Mouse (Mus musculus) monocyte, adult 2 months (primary cell): Measurements from ENCODE around the gene Sbno2.
A peak's percentile ranks its signal among the peaks of the same experiment; 100 is the strongest.

Source experiments
- DNase-seq, 2 experiments: peaks; one replicate each; pipeline ENCODE4 v3.0.0; 2022; ENCODE audit warnings: low spot score in 2 of 2, low read depth in 1 of 2

Gene Sbno2

DNA sequence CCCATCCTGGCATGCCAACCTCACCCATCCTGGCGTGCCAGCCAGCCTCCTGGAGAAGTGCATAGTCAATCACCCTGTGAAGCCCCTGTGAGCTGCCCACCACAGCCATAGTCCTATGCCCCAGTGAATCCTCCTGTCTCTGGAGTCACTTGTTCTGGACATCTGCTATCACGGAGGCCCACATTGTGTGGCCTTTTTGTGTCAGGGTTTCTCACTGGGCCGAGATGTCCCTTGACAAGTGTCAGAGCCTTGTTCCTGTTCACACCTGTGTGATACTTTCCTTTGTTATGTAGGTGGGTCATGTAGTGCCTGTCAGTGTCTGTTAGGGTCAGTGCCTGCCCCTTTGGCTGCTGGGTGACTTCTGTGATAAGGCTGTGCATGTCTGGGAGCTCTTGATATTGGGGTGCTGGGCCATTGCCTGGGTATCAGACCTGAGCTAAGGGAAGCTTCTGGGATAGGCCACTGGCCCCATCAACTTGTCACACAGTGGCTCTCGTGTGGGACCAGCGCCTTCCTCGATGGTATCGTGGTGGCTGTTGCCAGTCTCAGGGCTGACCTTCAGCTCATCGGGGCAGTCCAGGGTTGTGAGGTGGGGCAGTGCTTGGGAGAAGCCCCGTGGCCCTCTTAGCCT lies 18.7 kb upstream of the Sbno2 start:
- DNase-seq: no peak

DNA sequence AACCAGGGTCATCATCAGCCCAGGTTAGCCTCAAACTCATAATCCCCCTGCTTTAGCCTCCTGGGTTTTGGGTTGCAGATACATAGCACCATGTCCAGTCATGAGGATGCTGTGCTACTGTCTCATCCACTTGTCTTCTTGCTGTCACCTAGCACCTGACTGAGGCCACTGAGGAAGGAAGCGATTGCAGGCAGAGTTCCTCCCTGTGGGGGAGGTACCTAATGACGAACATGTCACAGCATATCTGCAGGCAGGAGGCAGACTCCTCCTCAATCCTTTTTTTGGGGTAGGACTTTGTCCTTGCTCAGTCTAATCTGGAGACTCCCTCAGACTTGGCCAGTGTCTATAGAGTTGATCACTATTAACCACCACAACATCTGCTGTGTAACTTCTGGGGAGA lies 16.3 kb upstream of the Sbno2 start:
- no peak for DNase-seq

DNA sequence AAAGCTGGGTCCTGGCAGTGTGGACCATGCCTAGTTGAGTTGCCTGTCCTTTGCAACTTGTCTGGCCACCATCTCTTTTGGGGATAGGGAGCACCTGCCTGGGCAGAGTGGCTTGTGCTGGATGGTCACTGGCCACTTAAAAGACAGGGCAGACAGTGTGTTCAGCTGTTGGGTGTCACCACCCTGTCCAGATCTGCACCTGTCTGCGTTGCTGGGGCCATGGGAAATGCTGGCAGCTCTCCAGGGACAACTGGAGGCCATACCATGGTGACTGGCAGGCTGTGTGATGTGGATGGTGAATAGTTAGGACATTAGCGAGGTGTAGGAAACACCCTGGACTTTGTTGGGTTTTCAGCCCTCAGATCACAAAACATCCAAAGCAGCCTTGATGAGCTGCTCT lies 14.8 kb upstream of the Sbno2 start:
- no peak for DNase-seq

DNA sequence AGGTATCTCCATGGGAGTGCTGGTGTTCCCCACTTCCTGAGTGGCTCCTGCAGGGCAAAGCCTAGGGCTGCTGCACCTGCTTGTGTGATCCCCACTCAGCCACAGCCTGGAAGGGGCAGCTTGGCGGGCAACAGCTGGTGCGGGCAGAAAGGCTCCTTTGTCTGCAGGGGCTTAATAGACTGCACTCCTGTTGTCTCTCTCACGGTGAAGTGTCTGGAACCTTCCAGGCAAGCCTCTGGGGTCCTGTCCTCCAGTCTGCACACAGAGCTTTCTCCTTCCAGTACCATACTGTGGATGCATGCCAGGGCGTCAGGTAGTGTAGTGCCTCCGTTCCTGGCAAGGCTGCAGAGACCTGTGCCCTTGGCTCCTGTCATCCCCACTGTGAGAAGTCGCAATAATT lies 13.2 kb upstream of the Sbno2 start:
- DNase-seq: no peak

DNA sequence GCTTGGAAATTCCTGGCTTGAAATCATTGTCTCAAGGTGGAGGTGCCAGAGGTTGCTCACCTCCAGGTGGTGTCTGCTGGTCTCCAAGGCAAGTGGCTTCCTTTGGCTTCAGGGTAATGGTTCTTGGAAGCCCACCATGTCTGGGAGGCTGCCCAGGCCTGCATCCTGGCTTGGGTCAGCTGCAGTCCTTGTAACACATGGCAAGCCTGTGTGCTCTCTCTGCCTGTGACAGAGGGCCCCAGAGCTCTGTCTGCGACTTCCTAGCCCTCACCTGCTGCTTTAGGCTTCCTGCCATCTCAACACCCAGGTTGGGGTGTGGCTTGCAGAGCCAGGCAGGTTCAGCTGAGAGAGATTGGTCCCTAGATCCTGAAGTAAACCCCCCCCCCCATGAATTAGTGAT lies 12.4 kb upstream of the Sbno2 start:
- no peak for DNase-seq

DNA sequence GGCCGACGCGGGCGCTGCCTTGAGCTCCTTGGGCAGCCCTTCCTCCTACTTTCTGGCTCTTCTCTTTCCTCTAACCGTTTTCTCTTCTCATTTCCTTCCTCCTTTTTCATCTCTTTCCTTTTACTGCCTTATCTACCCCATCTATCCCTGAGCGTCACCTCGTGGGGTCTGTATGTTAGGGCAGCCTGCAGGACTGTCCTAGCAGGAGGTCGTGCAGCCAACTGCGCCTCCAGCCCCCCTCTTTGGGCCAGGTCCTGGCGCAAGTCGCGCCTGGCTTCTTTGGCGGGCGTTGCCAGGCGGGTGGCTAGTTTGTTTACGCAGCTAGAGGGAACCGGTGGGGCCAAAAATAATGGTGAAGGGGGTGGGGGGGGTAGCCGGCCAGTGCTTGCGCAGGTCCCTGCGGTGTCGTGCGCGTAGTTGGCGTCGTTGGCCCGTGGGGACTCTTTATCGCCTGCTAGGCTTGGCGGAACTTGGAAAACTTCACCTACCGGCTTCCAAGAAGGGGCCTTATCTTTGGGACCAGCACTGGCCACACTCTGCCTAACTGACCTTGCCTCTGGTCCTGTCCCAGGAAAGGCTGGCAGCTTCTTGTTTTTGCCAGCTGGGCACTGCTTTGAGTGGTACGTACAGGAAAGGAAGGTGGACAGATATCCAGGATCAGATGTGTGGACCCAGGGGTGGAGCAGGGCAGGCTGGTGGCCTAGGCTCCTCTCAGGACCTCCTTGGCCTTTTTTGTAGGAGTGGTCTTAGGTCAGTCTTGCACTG lies 11.7 kb upstream of the Sbno2 start:
- no peak for DNase-seq

DNA sequence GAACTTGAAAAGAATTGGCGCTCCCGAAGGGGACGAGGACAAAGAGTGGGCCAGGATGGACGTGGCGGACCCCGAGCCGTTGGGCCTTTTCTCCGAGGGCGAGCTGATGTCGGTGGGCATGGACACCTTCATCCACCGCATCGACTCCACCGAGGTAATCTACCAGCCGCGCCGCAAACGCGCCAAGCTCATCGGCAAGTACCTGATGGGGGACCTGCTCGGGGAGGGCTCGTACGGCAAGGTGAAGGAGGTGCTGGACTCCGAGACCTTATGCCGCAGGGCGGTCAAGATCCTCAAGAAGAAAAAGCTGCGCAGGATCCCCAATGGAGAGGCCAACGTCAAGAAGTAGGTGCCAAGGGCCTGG lies 11.2 kb upstream of the Sbno2 start:
- DNase-seq: no peak

DNA sequence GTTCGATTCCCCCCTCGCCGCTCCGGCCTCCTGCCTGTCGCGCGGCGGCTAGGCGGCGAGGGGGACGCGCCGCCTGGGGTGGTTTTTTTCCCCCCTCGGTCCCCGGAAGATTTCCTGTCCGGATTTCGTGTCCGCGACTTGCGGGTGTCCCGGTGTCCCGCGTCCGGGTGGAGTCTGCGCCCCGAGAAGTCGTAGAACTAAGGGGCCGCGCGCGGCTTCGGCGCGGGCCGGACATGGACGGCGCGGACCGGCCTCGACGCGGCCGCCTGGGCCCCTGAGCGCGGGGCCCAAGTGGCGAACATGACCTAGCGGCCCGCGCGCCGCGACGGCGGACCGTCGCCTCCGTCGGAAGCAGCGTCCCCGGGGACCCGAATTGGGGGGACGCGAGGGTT lies 10.6 kb upstream of the Sbno2 start:
- no peak for DNase-seq

- peak; percentile 95 to 97 for DNase-seq
Observed at GRCm38 (mm10) chr10:80115290-80115943, 10.0 kb upstream of the Sbno2 start, which contains the start of gene Stk11. Gene Stk11, plus strand, starts transcription at chr10:80115803.

DNA sequence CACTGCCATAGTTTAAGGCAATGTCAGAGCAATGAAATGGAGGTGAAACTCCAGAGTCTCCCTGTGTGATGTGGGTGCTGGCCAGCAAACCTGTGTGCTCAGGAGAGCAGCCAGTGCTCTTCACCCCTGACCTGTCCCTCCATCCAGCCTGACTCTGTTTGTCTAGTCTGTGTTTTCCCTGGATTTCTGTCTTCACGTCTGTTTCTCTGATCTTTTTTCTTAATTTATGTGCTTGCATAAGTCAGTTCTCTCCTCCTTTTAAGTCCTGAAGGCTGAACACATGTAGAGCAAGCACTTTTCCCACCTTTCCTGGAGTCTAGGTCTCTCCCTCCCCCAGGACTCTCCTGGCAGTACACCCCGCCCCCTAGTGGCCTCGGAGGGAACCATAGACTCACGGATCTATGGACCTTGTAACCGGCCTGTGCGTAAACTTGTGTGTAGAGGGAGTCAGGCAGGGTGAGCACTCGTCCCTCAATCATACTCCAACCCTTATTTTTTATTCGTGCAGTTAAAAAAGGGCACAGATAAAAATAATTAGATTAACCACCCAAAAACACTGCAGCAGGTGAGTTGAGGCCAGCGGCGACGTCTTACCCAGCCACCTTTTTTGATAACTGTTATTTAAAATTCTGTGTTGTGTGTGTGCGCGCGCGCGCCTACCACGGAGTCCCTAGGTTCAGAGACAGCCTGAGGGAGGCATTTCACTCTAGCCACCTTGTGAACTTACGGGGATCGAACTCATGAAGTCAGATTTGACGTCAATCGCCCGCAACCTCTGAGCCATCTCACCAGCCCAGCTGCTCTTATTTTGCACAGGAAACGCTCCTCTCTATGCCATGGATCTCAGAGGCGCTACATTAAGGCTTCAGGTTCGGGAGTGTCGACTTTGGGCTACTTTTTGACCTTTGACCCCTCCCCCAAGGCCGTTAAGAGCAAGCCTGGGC lies 9.2 kb upstream of the Sbno2 start:
- DNase-seq: peak; percentile 78 to 82

DNA sequence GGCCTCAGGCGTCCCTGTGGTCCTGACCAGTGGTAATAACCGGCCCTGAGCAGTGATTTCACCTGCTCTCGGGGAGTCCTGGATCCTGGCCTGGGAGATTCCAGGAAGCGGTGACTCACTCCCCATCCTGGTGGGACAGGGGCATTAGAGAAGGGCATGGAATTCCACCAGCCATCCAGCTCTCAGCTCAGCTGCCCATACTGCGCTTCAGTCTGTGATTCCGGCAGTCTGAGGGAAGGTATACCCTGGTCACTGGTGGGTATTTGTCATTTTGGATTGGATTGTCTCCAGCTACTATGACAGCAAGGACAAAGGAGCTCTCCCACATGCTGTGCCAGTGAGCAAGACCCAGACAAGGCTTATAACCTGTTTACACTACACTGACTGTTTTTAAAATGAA lies 2.3 kb upstream of the Sbno2 start:
- no peak for DNase-seq

- no peak for DNase-seq
Observed at GRCm38 (mm10) chr10:80105926-80106325, 555 bp upstream of the Sbno2 start.

GRCm38 (mm10) chr10:80104181-80104580 lies 1.2 kb downstream of the Sbno2 start:
- no peak for DNase-seq

- DNase-seq: no peak
Observed at GRCm38 (mm10) chr10:80103032-80103431, 2.3 kb downstream of the Sbno2 start.

DNA sequence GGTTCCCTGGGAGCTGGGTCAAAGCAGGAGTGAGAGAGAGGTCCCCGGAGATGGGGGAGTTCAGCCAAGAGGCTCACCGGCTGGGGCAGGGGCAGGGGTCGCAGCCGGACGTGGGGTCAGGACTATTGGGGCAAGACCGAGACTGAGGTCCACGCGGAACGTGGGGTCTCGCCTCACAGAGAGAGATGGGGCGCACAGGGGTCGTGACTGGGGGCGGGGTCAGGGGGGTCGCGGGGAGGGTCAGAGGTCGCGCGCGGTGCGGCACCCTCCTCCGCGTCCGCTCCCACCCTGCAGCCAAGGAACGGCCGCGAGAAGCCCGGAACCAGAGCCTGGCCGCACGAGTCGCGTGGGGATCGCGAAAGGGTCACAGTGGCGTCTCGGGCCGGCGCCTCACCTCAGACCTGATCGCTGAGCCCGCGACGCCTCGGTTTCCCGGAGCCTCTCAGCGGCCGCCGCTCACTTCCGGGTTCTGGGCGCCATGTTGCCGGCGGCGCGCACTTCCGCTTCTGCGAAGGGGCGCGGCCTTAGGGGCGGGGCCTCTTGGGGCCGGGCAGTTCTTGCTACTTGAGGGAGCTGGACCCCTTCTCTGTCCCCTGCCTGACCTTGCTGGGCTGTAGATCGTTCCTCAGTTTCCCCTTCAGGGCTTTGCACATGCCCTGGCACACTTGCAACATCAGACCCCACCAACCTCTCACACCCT lies 3.0 kb downstream of the Sbno2 start:
- peak; percentile 72 to 85 for DNase-seq

DNA sequence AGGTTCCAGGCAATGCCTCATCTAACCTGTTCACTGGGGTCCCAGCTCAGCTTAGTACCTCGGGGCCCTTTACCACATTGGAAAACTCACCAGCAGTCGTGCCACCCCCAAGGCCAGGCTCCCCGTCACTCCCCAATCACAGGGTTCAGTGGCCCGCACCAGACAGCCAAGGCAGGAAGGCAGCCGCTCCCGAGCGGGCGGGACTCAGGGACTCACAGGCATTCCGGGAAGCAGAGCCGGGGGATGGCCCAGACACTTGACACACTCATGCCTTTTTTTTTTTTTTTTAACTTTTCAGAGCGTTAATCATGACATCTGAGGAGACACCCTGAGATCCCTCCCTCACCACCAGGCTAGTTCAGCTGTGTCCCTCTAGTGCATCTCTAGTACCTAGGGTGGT lies 4.4 kb downstream of the Sbno2 start:
- no peak for DNase-seq

GRCm38 (mm10) chr10:80098630-80099029 lies 6.7 kb downstream of the Sbno2 start:
- peak; percentile 61 to 64 for DNase-seq

- DNase-seq: no peak
Observed at GRCm38 (mm10) chr10:80097275-80097674, 8.1 kb downstream of the Sbno2 start.

- no peak for DNase-seq
Observed at GRCm38 (mm10) chr10:80095547-80095946, 9.8 kb downstream of the Sbno2 start.

DNA sequence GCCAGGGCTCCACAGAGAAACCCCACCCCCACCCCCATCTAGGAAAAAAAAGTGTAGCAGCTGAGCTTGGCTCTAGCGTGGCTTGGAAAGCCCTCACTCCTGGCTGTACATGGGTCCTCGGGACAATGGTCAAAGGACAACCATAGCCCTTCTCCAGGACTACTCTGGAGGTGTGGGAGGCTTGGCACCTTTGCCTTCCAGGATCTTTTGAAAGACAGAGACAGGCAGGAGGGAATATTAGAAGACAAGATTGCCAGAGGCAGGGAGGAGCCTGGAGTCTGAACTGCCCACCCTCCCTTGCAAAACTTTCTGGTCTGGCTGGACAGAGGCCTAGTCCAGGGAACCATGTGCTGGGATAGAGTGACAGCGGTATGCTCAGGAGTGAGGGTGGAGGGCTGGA lies 10.7 kb downstream of the Sbno2 start:
- DNase-seq: no peak

DNA sequence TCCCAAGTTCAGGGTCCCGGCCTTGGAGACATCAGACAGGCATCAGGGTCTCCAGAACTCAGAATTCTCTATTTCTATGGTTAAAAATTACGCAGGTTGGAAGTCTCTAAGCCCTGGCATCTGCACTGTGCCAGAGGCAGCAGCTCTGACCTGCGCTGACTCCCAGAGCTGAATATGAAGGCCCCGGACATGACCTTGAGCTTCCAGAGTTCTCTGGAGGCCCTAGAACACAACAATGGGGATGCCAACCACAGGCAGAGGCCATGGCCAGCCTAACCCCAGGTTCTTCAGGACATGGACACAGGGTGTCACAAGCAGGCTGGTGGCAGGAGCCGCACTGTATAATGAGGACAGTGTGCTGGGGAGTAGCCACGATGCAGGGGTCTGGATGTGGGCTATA lies 11.3 kb downstream of the Sbno2 start:
- no peak for DNase-seq
